In the genomic region with DNA sequence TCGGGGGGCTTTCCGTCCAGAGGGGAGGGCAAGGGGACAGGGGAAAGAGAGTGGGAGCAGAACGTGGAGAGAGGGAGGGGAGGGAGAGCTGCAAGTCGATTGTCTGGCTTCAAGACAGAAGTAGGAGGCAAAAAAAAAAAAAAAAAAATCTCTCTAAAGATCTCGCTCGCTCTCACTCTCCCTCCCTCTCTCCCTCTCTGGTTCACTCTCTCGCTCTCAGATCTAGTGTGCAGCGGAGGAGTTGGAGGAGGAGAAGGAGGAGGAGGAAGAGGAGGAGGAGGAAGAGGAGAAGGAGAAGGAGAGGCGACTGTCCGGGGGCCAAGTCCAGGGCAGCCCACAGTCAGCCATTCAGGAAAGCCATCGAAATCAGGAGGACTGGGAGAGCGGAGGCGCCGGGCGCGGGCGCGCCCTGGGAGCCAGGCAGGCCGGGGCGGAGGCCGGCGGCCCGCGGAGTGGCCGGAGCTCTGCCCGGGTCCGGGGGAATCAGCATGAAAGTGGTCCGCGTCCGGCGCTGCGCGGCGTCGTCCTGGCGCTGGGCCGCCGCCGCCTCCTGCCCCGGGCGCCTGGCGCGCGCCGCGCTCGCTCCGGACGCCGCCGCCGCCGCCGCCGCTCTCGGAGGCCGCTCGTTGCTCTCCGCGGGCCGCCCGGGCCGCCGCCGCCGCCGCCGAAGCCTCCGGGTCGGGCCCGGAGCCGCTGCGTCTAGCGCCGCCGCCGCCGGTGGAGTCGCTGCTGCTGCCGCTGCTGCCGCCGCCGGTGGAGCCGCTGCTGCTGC, we compare ENCODE assay signal across 8 mouse cellular contexts. TPM values are rescaled to one million over a fixed set of nuclear protein-coding genes. Genes with fewer than 3 reads are reported as not detected.
A peak's percentile ranks its signal among the peaks of the same experiment; 100 is the strongest.
DNase-seq lines count a peak whose midpoint lies in the region; ATAC-seq and TF ChIP-seq lines count a peak whose summit lies in the region.

No protein-coding gene starts in this region.

- 0 out of 2 replicates have a peak, but pooled peaks have one; percentile 6 for TF ChIP-seq POLR2A in lung, adult 2 months (IDR thresholded peaks at IDR 0.05; ENCODE audit: borderline replicate concordance, extremely low read depth, low read depth, low read length)
- no peak for TF ChIP-seq POLR2A in bone marrow macrophage, adult 2 months (IDR thresholded peaks at IDR 0.05; ENCODE audit: borderline replicate concordance, low read depth, low read length)

- peak overlapping the region; percentile 100 for H3K9ac ChIP-seq in kidney, embryonic 14.5 days (ENCODE audit: low read depth, low read length)
- peak overlapping the region; percentile 74 for H3K9ac ChIP-seq in midbrain, embryonic 16.5 days (ENCODE audit: low read depth, low read length)

- no peaks in the 10 kb centered on the region for H3K9me3 ChIP-seq in kidney, embryonic 14.5 days (ENCODE audit: control insufficient read depth, low read length)
- H3K9me3 ChIP-seq in midbrain, embryonic 16.5 days (replicated peaks; ENCODE audit: control insufficient read depth, low read length, poor library complexity, severe bottlenecking): no peaks in the 10 kb centered on the region

- DNase-seq in lung, adult 2 months: peak; percentile 54
- DNase-seq in lung, adult 18-20 months: no peak
- DNase-seq in gastrocnemius, postnatal 4 days (ENCODE audit: low spot score in 2 of 2): peak; percentile 43 to 61
- no peak for DNase-seq in left cerebral cortex, adult 18-20 months (ENCODE audit: low spot score in 2 of 2)
- DNase-seq in urinary bladder, postnatal 4 days (ENCODE audit: low spot score in 2 of 2): no peak

- 12% methylated on average over 83 of the region's 84 CpGs for WGBS in lung, adult 2 months
- under 1% methylated on average over 53 of the region's 84 CpGs for WGBS in kidney, embryonic 14.5 days
- WGBS in midbrain, embryonic 16.5 days: under 1% methylated on average over 56 of the region's 84 CpGs

- peak overlapping the region; percentile 96 for H3K4me3 ChIP-seq in lung, adult 2 months (replicated peaks; ENCODE audit: extremely low read depth, low read depth, low read length)
- peak overlapping the region; percentile 47 for H3K4me3 ChIP-seq in bone marrow macrophage, adult 2 months (ENCODE audit: insufficient read depth, low read length)
- H3K4me3 ChIP-seq in kidney, embryonic 14.5 days (ENCODE audit: low read length): peak overlapping the region; percentile 96
- H3K4me3 ChIP-seq in midbrain, embryonic 16.5 days (ENCODE audit: low read depth, low read length): peak overlapping the region; percentile 72

- no peaks in the 10 kb centered on the region for H3K27me3 ChIP-seq in kidney, embryonic 14.5 days (ENCODE audit: control insufficient read depth, insufficient read depth, low read length)
- H3K27me3 ChIP-seq in midbrain, embryonic 16.5 days (ENCODE audit: control insufficient read depth, insufficient read depth, low read depth, low read length): peaks cover 16% of the 10 kb centered on the region

- H3K4me1 ChIP-seq in lung, adult 2 months (ENCODE audit: control insufficient read depth, insufficient read depth, low read length): no peaks in the 10 kb centered on the region; the same call in 1 of the 2 replicates
- H3K4me1 ChIP-seq in bone marrow macrophage, adult 2 months (ENCODE audit: control insufficient read depth, insufficient read depth, low read length): no peaks in the 10 kb centered on the region
- no peaks in the 10 kb centered on the region for H3K4me1 ChIP-seq in kidney, embryonic 14.5 days (ENCODE audit: control insufficient read depth, insufficient read depth, low read length)
- H3K4me1 ChIP-seq in midbrain, embryonic 16.5 days (ENCODE audit: control insufficient read depth, insufficient read depth, low read length): 0 out of 2 replicates have a peak, but pooled peaks cover 2% of the 10 kb centered on the region

- peaks cover 35% of the 10 kb centered on the region for H3K36me3 ChIP-seq in kidney, embryonic 14.5 days (ENCODE audit: control insufficient read depth, insufficient read depth, low read length)
- H3K36me3 ChIP-seq in midbrain, embryonic 16.5 days (ENCODE audit: control insufficient read depth, insufficient read depth, low read length): no peaks in the 10 kb centered on the region

- peak overlapping the region; percentile 82 for H3K4me2 ChIP-seq in kidney, embryonic 14.5 days (replicated peaks; ENCODE audit: low read depth, low read length)
- peak overlapping the region; percentile 72 for H3K4me2 ChIP-seq in midbrain, embryonic 16.5 days (ENCODE audit: low read length)

- no peak for ATAC-seq in kidney, embryonic 14.5 days (ENCODE audit: low FRiP score, low TSS enrichment)
- 0 out of 2 replicates have a peak, but pooled peaks have one; percentile 1 for ATAC-seq in midbrain, embryonic 16.5 days

- H3K27ac ChIP-seq in bone marrow macrophage, adult 2 months (ENCODE audit: insufficient read depth, low read depth, low read length): no peak overlapping the region
- peak overlapping the region; percentile 100 for H3K27ac ChIP-seq in kidney, embryonic 14.5 days (ENCODE audit: low read depth, low read length)
- H3K27ac ChIP-seq in midbrain, embryonic 16.5 days (ENCODE audit: low read length): peak overlapping the region; percentile 96

- no peak for TF ChIP-seq CTCF in lung, adult 2 months (IDR thresholded peaks at IDR 0.05; ENCODE audit: insufficient read depth, low read length)
- no peak for TF ChIP-seq CTCF in bone marrow macrophage, adult 2 months (IDR thresholded peaks at IDR 0.05; ENCODE audit: low read depth, low read length)

RNA-seq across cellular contexts. Expression of a gene that starts 5.7 kb away (rescaled TPM):
- 231 and 263 TPM in 2 replicates for polyA plus RNA-seq in lung, adult 2 months (2012; rRNA removed)
- polyA plus RNA-seq in bone marrow macrophage, adult 2 months (2012; ENCODE audit: insufficient read depth, insufficient read length, missing spikeins): not detected in 2 replicates
- 10 to 100 TPM; 42.6 to 52.1 TPM for total RNA-seq in gastrocnemius, postnatal 4 days (2021)
- polyA plus RNA-seq in kidney, embryonic 14.5 days (2014; fragmentation: Nextera tagmentation; extraction: Ambion mirVana): 310 and 320 TPM in 2 replicates
- 78.0 and 102 TPM in 2 replicates for polyA plus RNA-seq in midbrain, embryonic 16.5 days (2015; fragmentation: Nextera tagmentation; extraction: Ambion mirVana)
- total RNA-seq in left cerebral cortex, adult 18-20 months (2021): 10 to 100 TPM; 35.3 to 42.7 TPM

Comparison
In these comparisons a context has a peak if more than half of its experiments do, and no peak if none do; other contexts are left out.
1. DNase-seq: peak in lung, adult 2 months (single experiment) and gastrocnemius, postnatal 4 days (2 of 2); none in lung, adult 18-20 months (0 of 2), left cerebral cortex, adult 18-20 months (0 of 2) and urinary bladder, postnatal 4 days (0 of 2).
2. RNA of a gene that starts 5.7 kb away (polyA plus RNA-seq): 310 to 320 TPM in kidney, embryonic 14.5 days, 231 to 263 TPM in lung, adult 2 months and 78.0 to 102 TPM in midbrain, embryonic 16.5 days; not detected in bone marrow macrophage, adult 2 months; every median in the first group is over 10 times any median in the second.
3. Peak in every context shown above with its lines, with median percentiles within 50 percentile points of each other: H3K4me3 ChIP-seq.